Mouse (Mus musculus): ENCODE data around the gene Palld. TPM values are rescaled to one million over a fixed set of nuclear protein-coding genes. Genes with fewer than 3 reads are reported as not detected.
A peak's percentile ranks its signal among the peaks of the same experiment; 100 is the strongest.

The Palld gene
- polyA plus RNA-seq, 1 experiment from 2014 or later = 166 TPM

DNA sequence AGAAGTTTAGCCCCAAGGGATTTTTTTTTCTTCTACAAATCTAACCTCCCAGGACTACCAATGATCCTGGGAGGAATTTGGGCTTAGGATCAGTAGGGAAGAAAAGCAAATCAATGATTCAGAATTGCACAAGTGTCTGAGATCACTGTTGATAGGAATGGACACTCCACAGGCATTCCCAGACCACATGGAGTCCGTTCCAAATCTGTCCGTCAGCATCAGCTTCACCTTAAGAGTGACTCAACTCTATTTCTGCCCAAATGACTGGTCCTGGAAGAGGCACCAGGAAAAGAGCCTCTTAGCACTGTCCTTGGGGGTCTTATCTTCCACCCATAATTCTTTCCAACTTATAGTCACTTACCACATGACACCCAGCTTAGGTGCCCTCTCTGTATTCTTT is 98.7 kb downstream of the Palld start:
- 35% methylated on average over 2 of the region's 2 CpGs for WGBS
- ATAC-seq (ENCODE audit: extremely low read depth, insufficient number of reproducible peaks, low FRiP score, low TSS enrichment) = no peak

DNA sequence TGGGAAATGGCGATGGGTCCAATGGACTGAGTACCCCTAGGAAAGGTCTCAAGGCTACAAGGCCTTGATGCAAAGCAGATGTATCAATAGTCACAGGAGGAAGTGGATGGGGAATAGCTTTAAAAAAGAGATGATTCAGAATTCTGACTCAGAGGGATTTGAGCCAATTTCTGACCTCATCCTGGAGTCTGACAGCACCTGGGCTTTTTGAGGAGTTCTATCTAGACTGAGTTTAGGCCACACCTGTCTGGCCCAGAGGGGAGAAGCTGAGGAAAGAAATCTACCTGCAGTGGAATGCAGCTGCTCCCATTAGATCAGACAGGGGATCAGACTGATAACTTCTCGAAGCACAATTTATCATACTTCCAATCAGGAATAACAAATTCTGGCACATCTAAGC is 99.7 kb downstream of the Palld start:
- 68% methylated on average over 2 of the region's 2 CpGs for WGBS
- Histone ChIP-seq H3K27ac (replicated peaks) (0 out of 2 replicates have a peak overlapping the region, but pooled peaks have one; percentile 6), H3K9me3 (no peaks in the 10 kb centered on the region), H3K27me3 (replicated peaks) (no peaks in the 10 kb centered on the region), H3K4me1 (peaks cover 39% of the 10 kb centered on the region), H3K4me3 (no peak overlapping the region), H3K4me2 (no peak overlapping the region), H3K36me3 (peaks cover under 1% of the 10 kb centered on the region), H3K9ac (no peak overlapping the region)
- no peak for ATAC-seq (ENCODE audit: extremely low read depth, insufficient number of reproducible peaks, low FRiP score, low TSS enrichment)

More for the DNA sequence above, 98.7 kb downstream of the Palld start:
- Histone ChIP-seq H3K4me3 (no peak overlapping the region), H3K36me3 (peaks cover 6% of the 10 kb centered on the region), H3K4me2 (no peak overlapping the region), H3K9me3 (no peaks in the 10 kb centered on the region), H3K27ac (replicated peaks) (peak overlapping the region; percentile 52), H3K4me1 (peaks cover 37% of the 10 kb centered on the region), H3K27me3 (replicated peaks) (no peaks in the 10 kb centered on the region), H3K9ac (no peak overlapping the region)

DNA sequence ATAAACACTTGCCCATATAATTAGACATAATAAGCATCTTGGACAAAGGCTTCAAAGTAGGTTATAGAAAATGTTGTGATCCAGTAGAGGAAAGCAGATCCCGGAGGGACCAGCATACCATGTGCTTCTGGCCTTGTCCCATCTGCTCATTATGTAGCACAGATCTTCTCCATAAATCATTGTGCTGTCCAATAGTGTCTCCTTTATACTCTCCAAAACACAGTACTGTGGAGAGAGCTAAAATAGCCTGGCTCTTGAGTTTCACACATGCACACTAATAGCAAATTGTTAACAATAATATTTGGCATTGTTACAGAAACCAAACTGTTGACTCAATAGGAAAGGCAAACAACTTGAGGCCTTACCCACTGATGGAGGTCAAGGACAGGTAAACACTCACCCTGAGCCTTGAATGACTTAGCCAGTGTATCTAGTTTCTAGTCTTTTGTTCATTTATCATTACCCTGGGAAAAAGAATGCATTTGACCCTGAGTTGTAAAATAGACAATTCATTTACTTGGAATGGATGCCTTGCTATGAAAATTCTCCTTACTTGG is 105.0 kb downstream of the Palld start:
- Histone ChIP-seq H3K27me3 (replicated peaks) (no peaks in the 10 kb centered on the region), H3K4me3 (no peak overlapping the region), H3K9me3 (no peaks in the 10 kb centered on the region), H3K4me1 (peaks cover 31% of the 10 kb centered on the region), H3K9ac (no peak overlapping the region), H3K36me3 (no peaks in the 10 kb centered on the region), H3K4me2 (no peak overlapping the region), H3K27ac (replicated peaks) (0 out of 2 replicates have a peak overlapping the region, but pooled peaks have one; percentile 21)
- WGBS = 81% methylated on average over 1 of the region's 1 CpGs
- no peak for ATAC-seq (ENCODE audit: extremely low read depth, insufficient number of reproducible peaks, low FRiP score, low TSS enrichment)

DNA sequence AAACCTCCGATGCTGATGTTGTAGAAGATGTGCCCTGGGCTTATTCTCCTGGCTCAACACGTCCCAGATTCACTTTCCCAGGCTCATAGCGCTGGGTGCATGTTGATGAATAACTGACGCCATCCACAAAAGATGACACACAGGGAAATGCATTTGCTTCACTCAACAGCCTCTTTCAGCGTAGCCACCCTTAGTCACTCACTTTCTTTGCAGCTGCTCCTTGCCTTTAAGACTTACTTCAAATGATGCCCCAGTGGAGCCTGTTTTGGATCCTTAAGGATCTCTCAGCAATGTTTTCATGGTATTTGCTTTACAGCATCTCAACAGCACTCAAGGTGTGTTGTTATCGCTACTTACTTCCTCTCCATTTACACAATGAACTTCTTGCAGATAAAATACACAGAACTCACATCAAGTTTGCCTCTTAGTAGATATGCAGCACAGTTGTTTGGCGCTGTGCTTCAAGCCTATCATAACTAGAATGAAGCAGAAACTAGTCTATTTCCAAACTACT is 105.9 kb downstream of the Palld start:
- H3K4me3 ChIP-seq = no peak overlapping the region
- no peak overlapping the region for H3K27ac ChIP-seq (replicated peaks)
- no peaks in the 10 kb centered on the region for H3K36me3 ChIP-seq
- H3K9ac ChIP-seq = no peak overlapping the region
- no peaks in the 10 kb centered on the region for H3K9me3 ChIP-seq
- no peak for ATAC-seq (ENCODE audit: extremely low read depth, insufficient number of reproducible peaks, low FRiP score, low TSS enrichment)
- H3K4me1 ChIP-seq = peaks cover 26% of the 10 kb centered on the region
- WGBS = 67% methylated on average over 7 of the region's 7 CpGs
- no peak overlapping the region for H3K4me2 ChIP-seq
- no peaks in the 10 kb centered on the region for H3K27me3 ChIP-seq (replicated peaks)

DNA sequence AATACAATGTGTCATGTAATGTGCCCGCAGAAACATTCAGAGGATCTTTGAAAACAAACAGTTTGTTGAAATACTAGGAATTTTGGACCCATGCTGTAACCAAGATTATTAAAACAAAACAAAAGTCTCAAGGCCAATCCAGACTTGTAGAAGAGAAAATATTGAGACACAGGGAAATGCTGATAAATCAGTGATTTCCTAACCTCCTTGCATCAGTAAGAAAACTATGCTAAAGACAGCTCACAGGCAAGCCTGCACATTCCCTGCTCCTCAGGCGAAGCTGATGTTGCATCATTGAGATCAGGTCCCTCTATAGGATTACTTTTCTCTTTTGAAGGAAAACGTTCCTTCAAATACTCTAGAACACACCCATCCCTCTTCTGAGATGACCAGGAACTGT is 112.5 kb downstream of the Palld start:
- H3K27me3 ChIP-seq (replicated peaks) = no peaks in the 10 kb centered on the region
- H3K36me3 ChIP-seq = no peaks in the 10 kb centered on the region
- H3K4me3 ChIP-seq = no peak overlapping the region
- ATAC-seq (ENCODE audit: extremely low read depth, insufficient number of reproducible peaks, low FRiP score, low TSS enrichment) = no peak
- no peak overlapping the region for H3K4me2 ChIP-seq
- WGBS = 81% methylated on average over 3 of the region's 3 CpGs
- H3K9ac ChIP-seq = no peak overlapping the region
- H3K4me1 ChIP-seq = peaks cover 22% of the 10 kb centered on the region
- H3K9me3 ChIP-seq = no peaks in the 10 kb centered on the region
- no peak overlapping the region for H3K27ac ChIP-seq (replicated peaks)

DNA sequence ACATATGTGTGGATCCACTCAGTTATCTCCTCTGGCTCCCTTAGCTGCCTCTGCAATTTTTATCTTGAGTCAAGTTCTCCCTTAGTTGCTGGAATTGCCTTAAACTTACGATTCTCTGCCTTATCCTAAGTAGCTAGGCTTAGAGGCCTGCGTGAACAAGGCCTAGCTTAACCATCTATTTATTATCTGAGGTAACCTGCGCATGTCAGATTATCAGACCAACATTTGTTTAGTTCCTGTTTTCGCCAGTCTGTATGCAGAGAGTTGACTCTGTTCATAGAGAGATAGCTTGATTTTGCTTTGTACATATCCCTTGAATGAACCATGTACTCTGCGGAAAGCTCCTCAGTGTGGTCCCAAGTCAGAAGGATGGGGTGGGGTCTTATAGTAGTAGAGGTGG is 113.2 kb downstream of the Palld start:
- whole genome bisulfite sequencing = 77% methylated on average over 5 of the region's 5 CpGs
- Histone ChIP-seq H3K4me2 (no peak overlapping the region), H3K36me3 (no peaks in the 10 kb centered on the region), H3K4me1 (peaks cover 21% of the 10 kb centered on the region), H3K9ac (no peak overlapping the region), H3K27me3 (replicated peaks) (no peaks in the 10 kb centered on the region), H3K4me3 (no peak overlapping the region), H3K9me3 (no peaks in the 10 kb centered on the region), H3K27ac (replicated peaks) (no peak overlapping the region)
- ATAC-seq (ENCODE audit: extremely low read depth, insufficient number of reproducible peaks, low FRiP score, low TSS enrichment) = no peak; the same call in 1 of the 2 replicates

DNA sequence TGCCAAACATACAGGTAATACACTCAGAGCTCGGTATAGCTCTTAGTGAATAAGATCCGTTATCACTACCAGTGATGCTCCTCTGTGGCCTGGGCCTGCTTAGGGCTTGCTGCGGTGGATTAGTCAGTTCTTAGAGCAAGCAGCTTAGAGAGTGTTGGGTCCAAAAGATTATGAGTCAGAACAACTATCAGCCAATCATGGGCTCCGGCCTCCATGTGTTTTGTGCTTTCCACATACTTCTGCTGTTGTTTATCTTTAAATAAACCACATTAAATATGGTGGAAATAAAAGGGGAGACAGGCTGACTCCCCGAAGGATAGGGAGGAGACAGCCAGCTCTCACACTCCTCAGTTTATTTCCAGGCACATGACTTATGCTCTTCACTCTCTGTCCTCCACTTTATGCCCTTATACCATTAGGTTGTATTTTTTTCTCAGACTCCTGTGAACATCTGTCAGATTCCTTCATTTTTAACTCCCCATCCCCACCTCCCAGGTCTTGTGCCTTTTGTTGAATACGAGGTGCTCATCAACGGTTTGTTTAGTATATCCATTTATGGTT is 119.5 kb downstream of the Palld start:
- no peaks in the 10 kb centered on the region for H3K27me3 ChIP-seq (replicated peaks)
- 78% methylated on average over 7 of the region's 7 CpGs for WGBS
- no peak overlapping the region for H3K9ac ChIP-seq
- H3K36me3 ChIP-seq = no peaks in the 10 kb centered on the region
- no peak overlapping the region for H3K4me3 ChIP-seq
- no peak overlapping the region for H3K27ac ChIP-seq (replicated peaks)
- H3K4me2 ChIP-seq = no peak overlapping the region
- no peak for ATAC-seq (ENCODE audit: extremely low read depth, insufficient number of reproducible peaks, low FRiP score, low TSS enrichment)
- no peaks in the 10 kb centered on the region for H3K9me3 ChIP-seq
- H3K4me1 ChIP-seq = peaks cover 48% of the 10 kb centered on the region

DNA sequence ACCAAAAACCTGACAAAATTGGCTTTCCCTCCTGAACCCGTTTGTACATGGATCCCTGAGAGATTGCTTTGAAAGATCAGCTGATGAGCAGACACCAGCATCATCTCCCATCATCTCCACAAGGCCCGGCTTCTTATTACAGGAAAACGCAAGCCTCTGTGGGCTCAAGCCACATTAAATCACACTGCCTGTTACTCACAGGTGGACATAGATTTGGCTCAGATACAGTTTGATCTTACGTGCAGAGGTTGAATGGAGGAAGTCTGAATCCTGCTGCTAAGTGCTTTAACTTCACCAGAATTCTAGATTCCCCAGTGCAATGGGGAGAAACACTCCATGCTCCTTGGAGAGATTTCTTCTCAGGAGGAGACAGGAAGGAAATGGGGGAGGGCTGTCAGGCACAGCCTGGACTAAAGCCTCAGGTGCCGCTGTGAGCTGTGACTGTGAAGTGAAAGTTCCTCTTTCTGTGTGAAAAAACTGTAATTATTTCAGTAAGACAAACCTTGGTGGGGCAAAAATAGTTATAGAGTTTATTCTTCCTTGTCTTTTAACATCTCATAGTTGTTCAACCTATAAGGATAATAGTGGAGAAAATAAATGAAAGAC is 121.7 kb downstream of the Palld start:
- no peaks in the 10 kb centered on the region for H3K27me3 ChIP-seq (replicated peaks)
- ATAC-seq (ENCODE audit: extremely low read depth, insufficient number of reproducible peaks, low FRiP score, low TSS enrichment) = no peak
- 62% methylated on average over 5 of the region's 5 CpGs for WGBS
- peaks cover 57% of the 10 kb centered on the region for H3K4me1 ChIP-seq
- no peak overlapping the region for H3K9ac ChIP-seq
- H3K9me3 ChIP-seq = no peaks in the 10 kb centered on the region
- H3K4me2 ChIP-seq = no peak overlapping the region
- H3K36me3 ChIP-seq = no peaks in the 10 kb centered on the region
- no peak overlapping the region for H3K4me3 ChIP-seq
- no peak overlapping the region for H3K27ac ChIP-seq (replicated peaks)

DNA sequence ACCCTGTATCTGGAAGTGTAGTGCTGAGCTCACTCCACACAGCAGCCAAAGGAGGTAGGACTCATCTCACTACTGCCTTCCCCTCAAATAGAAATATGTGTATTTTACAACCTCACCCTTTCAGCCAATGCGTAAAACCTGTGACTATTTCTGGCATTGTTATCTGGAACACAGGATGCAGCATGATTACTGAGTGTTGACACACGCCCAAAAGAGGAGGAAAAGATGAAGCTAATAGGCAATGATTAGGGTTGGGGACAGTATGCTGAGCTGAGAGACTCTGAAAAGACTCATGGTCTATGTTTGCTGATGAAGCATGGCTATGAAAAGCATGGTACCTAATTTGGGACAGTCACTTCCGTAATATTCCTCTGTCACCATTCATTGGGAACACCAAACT is 124.3 kb downstream of the Palld start:
- Histone ChIP-seq H3K4me3 (no peak overlapping the region), H3K27me3 (replicated peaks) (no peaks in the 10 kb centered on the region), H3K4me2 (no peak overlapping the region), H3K9ac (no peak overlapping the region), H3K4me1 (peaks cover 78% of the 10 kb centered on the region), H3K27ac (replicated peaks) (0 out of 2 replicates have a peak overlapping the region, but pooled peaks have one; percentile 20), H3K9me3 (no peaks in the 10 kb centered on the region), H3K36me3 (no peaks in the 10 kb centered on the region)
- WGBS = 23% methylated on average over 3 of the region's 3 CpGs
- ATAC-seq (ENCODE audit: extremely low read depth, insufficient number of reproducible peaks, low FRiP score, low TSS enrichment) = no peak

DNA sequence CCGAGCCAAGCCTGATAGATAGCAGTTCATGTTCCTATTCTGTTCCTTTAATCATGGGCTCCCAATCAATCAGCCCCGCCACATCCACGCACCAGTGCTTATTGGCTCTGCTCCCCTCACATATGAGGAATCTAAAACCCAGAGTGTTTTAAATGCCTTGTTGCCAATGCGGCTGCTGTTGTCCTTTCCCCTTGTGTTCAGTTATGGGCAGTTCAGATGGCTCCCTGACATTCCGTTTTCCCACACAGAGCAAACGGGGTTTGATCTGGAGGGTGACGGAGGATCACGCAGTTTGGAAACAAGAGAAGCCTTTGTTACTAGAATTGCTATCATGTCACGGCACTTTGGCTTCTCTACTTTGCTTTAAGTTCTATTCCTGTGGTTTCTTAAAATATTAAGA is 125.9 kb downstream of the Palld start:
- no peak for ATAC-seq (ENCODE audit: extremely low read depth, insufficient number of reproducible peaks, low FRiP score, low TSS enrichment)
- Histone ChIP-seq H3K9me3 (no peaks in the 10 kb centered on the region), H3K4me3 (no peak overlapping the region), H3K4me1 (peaks cover 78% of the 10 kb centered on the region), H3K27me3 (replicated peaks) (no peaks in the 10 kb centered on the region), H3K27ac (replicated peaks) (no peak overlapping the region), H3K4me2 (no peak overlapping the region), H3K9ac (no peak overlapping the region), H3K36me3 (peaks cover 9% of the 10 kb centered on the region; the same call in 1 of the 2 replicates)
- WGBS = 51% methylated on average over 9 of the region's 9 CpGs

DNA sequence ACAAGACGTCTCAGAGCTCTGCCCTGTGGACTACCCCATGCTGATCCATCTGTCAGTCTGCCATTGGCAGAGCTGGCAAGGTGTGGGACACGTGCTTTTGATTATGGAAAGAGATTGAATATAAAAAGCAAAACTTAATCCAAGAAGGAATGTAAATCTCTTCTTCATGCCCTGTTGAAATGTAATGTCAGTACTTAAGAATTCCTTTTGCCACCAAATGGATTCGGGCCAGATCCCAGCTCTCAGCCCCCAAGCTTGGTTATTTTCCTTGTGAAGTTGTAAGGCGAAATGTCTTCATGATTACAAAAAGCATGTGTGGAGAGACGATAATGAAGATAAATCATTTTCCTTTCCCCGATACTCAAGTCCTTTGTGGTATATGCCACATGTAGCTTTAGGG is 126.6 kb downstream of the Palld start:
- Histone ChIP-seq H3K9me3 (no peaks in the 10 kb centered on the region), H3K9ac (no peak overlapping the region), H3K4me3 (no peak overlapping the region), H3K27ac (replicated peaks) (no peak overlapping the region), H3K4me2 (no peak overlapping the region), H3K27me3 (replicated peaks) (no peaks in the 10 kb centered on the region), H3K36me3 (peaks cover 9% of the 10 kb centered on the region; the same call in 1 of the 2 replicates), H3K4me1 (peaks cover 75% of the 10 kb centered on the region)
- no peak for ATAC-seq (ENCODE audit: extremely low read depth, insufficient number of reproducible peaks, low FRiP score, low TSS enrichment)
- 60% methylated on average over 6 of the region's 6 CpGs for WGBS

Measured in heart, embryonic 13.5 days (tissue).